Mouse (Mus musculus) brain, embryonic 14.5 days (tissue): Measurements from ENCODE around the gene Nupr1.

Experiments used
- CTCF ChIP-seq: fragments of 200-500 bp; IDR thresholded peaks from 2 replicates; pipeline ENCODE4 v1.5.1; 2012; ENCODE audit warnings: inconsistent platforms, mild to moderate bottlenecking, moderate library complexity, borderline replicate concordance; ENCODE audit not compliant: insufficient read depth, insufficient read length; ENCODE audit errors: extremely low read depth
- POLR2A ChIP-seq: fragments of 200-500 bp; IDR thresholded peaks from 2 replicates; pipeline ENCODE4 v1.6.1; 2012; ENCODE audit warnings: mild to moderate bottlenecking, inconsistent platforms, borderline replicate concordance; ENCODE audit not compliant: poor library complexity, insufficient read depth, insufficient read length, severe bottlenecking; ENCODE audit errors: extremely low read depth

DNA sequence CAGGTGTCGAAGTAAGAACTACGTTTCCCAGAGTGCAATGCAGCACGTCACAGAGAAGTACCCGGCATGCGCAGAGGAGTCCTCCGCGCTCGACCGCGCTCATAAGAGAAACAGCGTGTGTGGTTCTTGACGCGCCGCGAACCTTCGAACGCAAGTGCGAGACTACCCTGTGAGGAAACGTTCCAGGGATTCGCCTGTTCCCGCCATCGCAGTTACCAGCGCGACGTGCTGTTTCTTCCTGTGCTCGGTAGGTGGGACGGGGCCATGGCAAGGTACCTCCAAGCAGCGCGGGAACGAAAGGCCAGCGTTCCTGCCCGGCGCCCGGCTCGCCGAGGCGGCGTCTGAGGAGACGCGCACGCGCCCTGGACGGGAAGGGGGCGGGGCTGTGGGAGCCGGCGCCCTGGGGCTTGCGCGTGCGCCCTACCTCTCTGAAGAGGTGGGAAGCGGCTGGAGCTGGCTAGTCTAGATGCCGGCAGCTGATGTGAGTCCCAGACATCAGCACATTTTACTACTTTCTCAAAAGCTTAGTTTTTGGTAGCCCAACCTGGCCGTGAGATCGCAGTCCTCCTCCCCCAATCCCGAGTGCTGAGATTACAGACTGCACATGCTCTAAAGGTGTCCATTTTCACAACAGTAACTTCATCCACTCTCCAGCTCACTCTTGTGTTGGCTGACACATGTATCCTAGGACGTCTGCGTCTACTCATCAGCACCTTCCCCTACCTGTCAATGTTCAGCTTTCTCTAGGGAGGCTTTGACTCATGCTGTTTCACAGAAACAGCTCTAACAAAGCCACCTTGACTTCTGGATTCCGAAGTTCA is 18.8 kb upstream of the Nupr1 start, which contains the start of gene Sgf29:
- TF ChIP-seq POLR2A = peak; percentile 99
- no peak for TF ChIP-seq CTCF
